Mouse (Mus musculus) brain, adult 2 months (tissue): ENCODE data around the gene Arhgef17.

ENCODE experiments used
- DNase-seq: peaks from one replicate; pipeline ENCODE4 v3.0.0; 2011; ENCODE audit warnings: low read depth, low spot score

Gene Arhgef17

GRCm38 (mm10) chr7:100931926-100932480 is at the start of gene Arhgef17:
TSS of gene Arhgef17 (minus strand) at chr7:100932107.
- DNase-seq = peak; percentile 56

- peak; percentile 21 for DNase-seq
Observed at GRCm38 (mm10) chr7:100979175-100979574, 47.3 kb upstream of the Arhgef17 start.

- DNase-seq = no peak
Observed at GRCm38 (mm10) chr7:100978171-100978570, 46.3 kb upstream of the Arhgef17 start.

- no peak for DNase-seq
Observed at GRCm38 (mm10) chr7:100974135-100974903, 42.4 kb upstream of the Arhgef17 start, which contains the start of gene P2ry6. TSS of gene P2ry6 (minus strand) at chr7:100974649.

GRCm38 (mm10) chr7:100972875-100973274 is 41.0 kb upstream of the Arhgef17 start:
- DNase-seq = peak; percentile 67

GRCm38 (mm10) chr7:100968874-100969659 is 37.2 kb upstream of the Arhgef17 start:
- DNase-seq = no peak

GRCm38 (mm10) chr7:100968376-100968775 is 36.5 kb upstream of the Arhgef17 start:
- no peak for DNase-seq

- no peak for DNase-seq
Observed at GRCm38 (mm10) chr7:100967850-100968249, 35.9 kb upstream of the Arhgef17 start.

GRCm38 (mm10) chr7:100966014-100966413 is 34.1 kb upstream of the Arhgef17 start:
- no peak for DNase-seq

GRCm38 (mm10) chr7:100965079-100965478 is 33.2 kb upstream of the Arhgef17 start:
- DNase-seq = peak; percentile 43

- DNase-seq = peak; percentile 46
Observed at GRCm38 (mm10) chr7:100964242-100964641, 32.3 kb upstream of the Arhgef17 start.

- DNase-seq = no peak
Observed at GRCm38 (mm10) chr7:100963381-100963780, 31.5 kb upstream of the Arhgef17 start.

- DNase-seq = no peak
Observed at GRCm38 (mm10) chr7:100961146-100961545, 29.2 kb upstream of the Arhgef17 start.

GRCm38 (mm10) chr7:100960462-100960861 is 28.6 kb upstream of the Arhgef17 start:
- no peak for DNase-seq

- DNase-seq = no peak
Observed at GRCm38 (mm10) chr7:100958426-100958825, 26.5 kb upstream of the Arhgef17 start.

GRCm38 (mm10) chr7:100952686-100953085 is 20.8 kb upstream of the Arhgef17 start:
- peak; percentile 18 for DNase-seq

- DNase-seq = peak; percentile 19
Observed at GRCm38 (mm10) chr7:100951903-100952302, 20.0 kb upstream of the Arhgef17 start.

- peak; percentile 62 for DNase-seq
Observed at GRCm38 (mm10) chr7:100950481-100951010, 18.6 kb upstream of the Arhgef17 start.

GRCm38 (mm10) chr7:100950031-100950430 is 18.1 kb upstream of the Arhgef17 start:
- no peak for DNase-seq

- no peak for DNase-seq
Observed at GRCm38 (mm10) chr7:100944738-100945137, 12.8 kb upstream of the Arhgef17 start.

- DNase-seq = peak; percentile 39
Observed at GRCm38 (mm10) chr7:100944306-100944705, 12.4 kb upstream of the Arhgef17 start.
